Mouse (Mus musculus): ENCODE measurements at regions not wholly inside any gene's neighbourhood (a gene's known extent, or its start where the extent isn't known, plus 50 kb on each side); places are given as distances from the start of the nearest gene placed in this dataset.

- peak; percentile 74; the same call in 1 of the 2 replicates for ATAC-seq (ENCODE audit: low TSS enrichment)
These were observed 336.3 kb upstream of the Tgfbr2 start for GRCm38 (mm10) chr9:116511450-116511849.

DNA sequence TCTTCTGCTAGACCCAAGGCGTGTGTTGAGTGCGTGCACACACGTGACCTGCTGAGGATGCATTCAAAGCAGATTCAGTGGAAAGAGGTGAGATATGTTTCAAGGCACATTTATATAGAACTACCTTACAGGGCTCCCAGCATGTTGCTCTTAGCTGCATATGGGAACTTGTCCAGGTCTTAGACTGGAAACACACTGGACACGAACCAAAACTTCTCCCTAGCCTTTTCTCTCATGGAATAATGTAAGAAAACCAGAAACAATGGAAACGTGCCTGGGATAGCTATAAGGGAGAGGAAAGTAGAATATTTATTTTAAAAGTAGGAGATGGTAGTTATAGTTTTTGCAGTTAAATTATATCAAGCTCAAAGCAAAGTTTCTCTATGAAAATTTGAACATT, 332.6 kb upstream of the Tgfbr2 start:
- no peak for ATAC-seq (ENCODE audit: low TSS enrichment)

DNA sequence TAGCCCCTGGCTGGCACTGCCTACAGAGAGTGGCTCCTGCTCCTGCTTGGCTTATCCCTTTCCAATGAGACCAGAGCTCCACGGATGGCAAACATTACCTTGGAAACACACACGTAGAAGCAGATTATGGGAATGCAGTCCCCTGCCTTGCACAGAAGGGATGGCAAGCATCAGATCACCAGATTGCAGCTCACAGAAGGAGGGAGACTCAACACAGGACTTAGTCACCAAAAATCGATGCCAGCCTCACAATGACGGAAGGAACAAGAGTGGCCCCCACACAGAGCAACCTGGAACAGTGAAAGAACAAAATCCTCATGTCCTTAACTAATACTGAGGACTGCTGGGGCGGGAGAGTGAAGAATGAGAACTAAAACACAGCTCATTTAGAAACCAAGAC, 327.7 kb upstream of the Tgfbr2 start:
- ATAC-seq (ENCODE audit: low TSS enrichment): peak; percentile 86

DNA sequence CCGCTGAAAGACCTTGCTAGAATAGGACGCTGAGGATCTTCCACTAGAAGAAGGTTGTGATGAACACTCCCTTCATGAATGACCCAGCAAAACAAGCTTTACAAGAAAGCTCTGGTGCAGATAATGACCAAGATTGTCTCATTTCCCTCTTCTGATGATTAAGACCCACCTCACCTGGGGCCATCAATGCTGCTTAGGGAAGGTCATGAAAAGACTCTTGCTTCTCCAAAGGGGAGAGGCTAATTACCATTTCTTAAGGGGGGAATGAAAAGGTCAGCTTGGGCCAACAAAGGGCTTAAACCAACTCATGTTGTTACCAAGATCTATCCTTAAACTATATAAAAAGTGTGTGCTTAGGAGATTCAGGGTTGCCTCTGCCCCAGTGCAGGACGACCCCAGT, 325.8 kb upstream of the Tgfbr2 start:
- ATAC-seq (ENCODE audit: low TSS enrichment): no peak

DNA sequence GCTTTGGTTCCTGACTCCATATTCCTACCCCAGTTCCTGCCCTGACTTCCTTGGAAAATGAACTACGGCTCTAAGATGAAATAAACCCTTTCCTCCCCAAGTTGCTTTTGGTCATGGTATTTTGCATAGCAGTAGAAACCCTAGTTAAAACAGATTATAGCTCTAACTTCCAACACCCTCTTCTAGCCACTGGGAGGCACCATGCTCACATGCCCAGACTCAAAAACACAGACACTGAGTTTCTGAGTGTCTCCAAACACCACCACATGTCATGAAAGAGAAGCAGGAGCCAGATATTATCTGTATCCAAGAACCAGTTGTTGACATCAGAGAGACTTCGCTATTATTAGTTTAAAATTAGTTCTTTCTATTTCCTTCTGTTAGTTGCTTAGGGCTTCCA, 316.1 kb upstream of the Tgfbr2 start:
- no peak for ATAC-seq (ENCODE audit: low TSS enrichment)

DNA sequence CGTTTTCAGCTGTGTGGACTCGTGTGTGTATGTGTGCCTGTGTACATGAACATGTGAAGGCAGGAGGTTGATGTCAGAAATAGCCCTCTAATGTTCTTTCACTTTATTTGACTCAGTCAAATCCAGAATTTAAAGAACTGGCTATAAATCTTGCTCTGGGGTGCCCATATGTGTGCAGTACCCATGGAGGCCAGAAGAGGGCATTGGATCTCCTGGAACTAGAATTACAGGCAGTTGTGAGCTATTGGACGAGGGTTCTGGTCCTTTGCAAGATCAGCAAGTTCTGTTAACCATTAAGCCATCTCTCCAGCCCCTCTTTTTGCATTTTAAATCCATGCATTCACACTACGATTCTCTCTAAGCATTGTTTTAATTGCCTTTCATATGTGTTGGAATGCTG, 314.6 kb upstream of the Tgfbr2 start:
- no peak for ATAC-seq (ENCODE audit: low TSS enrichment)

GRCm38 (mm10) chr9:116489273-116489672, 314.1 kb upstream of the Tgfbr2 start:
- peak; percentile 69 for ATAC-seq (ENCODE audit: low TSS enrichment)

- no peak for ATAC-seq (ENCODE audit: low TSS enrichment)
These were observed 302.1 kb upstream of the Tgfbr2 start for GRCm38 (mm10) chr9:116477309-116477708.

DNA sequence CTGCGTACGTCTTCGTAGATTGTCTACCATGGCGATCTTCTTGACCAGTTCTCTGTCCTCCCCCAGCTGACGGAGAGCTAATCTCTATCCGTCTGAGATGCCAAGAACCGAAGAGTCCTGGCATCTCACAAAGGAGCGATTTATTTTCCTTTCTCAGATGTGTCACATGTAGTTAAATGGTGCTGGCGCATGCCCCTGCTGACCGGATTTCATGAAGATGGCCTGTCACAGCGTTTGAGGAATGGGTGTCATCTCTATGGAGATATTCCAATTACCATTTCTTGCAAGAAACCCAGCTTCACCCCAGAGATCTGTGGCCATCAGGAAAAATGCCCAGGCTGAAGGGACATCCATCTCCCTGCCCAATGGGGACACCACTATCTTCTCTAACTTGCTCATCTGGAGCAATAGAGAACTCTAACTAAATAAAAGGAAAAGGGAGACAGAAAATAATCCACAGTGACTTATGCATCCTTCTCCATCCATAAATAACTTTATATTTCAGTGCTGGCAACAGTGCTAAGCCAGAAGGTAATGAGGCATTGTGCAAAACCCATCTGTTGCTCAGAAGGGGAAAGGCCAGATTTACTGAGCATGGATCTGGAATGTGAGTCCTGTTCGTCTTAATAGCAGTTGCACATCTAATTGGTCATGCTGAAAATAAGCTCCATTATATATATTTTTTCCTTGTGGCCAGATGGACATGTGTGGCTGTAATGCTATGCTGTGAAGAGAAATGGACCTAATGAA, 300.2 kb upstream of the Tgfbr2 start:
- no peak for ATAC-seq (ENCODE audit: low TSS enrichment)

DNA sequence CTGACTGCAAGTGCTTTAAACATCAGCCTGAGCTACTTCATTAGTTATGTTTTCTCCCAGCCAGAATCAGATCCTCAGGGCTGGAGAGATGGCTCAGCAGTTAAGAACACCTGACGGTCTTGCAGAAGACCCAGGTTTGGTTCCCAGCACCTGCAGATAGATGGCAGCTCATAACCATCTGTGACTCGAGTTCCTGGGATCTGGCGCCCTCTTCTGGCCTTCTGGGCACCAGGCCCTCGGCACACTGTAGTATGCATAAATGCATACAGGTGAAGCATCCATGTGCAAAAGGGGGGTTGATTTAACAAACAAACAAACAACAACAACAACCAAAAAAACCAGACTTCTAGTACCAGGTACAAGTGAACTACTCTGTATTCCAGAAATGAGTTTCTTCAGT, 297.7 kb upstream of the Tgfbr2 start:
- no peak for ATAC-seq (ENCODE audit: low TSS enrichment)

DNA sequence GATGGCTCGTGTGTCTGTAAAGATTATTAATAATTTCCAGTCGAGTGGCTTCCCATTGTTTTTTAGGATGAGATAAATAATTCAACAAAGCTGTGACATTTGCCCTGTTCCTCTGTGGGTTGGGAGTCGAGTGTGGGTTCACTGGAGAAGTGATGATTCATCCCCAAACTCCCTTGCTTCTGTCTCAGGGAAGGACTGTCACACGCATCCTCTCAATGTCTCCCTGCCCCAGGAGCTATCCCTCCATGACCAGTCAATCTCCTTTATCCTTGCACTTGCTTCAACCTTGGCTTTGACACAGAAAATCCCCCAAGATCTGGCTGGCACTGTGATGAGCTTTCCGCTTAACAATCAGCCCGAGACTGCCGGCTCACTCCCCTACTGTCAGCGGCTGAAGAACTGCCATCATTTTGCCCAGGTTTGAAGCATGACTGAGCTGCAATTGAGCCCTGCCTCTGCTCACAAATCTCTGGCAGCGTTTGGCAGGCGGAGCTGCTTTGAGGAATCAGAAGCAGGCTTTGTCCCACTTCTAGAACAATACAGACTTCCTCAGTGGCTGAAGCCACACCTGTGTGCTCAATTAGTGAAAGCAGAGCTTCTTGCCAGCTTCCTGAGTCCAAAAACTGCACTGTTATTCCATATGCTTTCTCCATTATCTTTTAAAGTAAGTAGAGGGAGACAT, 293.6 kb upstream of the Tgfbr2 start:
- no peak; the same call in 1 of the 2 replicates for ATAC-seq (ENCODE audit: low TSS enrichment)

DNA sequence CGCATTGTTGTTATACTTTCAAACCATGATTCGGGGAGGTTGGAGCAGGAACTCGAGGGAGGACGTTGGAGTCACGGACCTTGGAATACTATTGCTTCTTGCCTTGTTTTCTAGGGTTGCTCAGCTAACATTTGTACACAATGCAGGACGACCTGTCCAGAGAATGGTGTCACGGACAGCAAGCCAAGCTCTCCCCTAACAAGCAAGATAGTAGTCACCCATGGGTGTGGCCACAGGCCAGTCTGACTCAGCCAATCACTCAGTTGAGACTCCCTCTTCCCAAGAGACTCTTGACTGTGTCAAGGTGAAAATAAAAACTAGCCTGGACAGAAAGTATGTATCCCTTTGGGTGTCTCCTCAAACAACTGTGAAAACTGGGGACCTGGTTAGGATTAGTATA, 291.2 kb upstream of the Tgfbr2 start:
- no peak for ATAC-seq (ENCODE audit: low TSS enrichment)

DNA sequence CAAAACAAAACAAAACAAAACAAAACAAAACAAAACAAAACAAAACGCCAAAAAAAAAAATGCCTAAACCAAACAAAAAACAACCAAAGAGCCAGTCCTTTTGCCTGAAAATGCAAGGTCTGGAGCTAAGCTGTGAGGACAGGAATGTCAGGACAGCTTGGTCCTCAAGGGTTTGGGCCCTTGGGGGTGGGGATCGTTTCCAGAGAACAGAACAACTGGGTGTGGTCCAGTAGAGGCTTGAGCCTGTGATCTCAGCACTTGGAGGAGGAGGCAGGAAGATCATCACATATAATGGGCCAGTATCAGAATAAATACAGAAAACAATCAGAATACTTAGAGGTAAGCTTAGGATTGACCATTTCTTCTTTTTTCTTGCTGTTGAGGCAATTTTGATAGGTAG, 289.5 kb upstream of the Tgfbr2 start:
- ATAC-seq (ENCODE audit: low TSS enrichment): no peak

DNA sequence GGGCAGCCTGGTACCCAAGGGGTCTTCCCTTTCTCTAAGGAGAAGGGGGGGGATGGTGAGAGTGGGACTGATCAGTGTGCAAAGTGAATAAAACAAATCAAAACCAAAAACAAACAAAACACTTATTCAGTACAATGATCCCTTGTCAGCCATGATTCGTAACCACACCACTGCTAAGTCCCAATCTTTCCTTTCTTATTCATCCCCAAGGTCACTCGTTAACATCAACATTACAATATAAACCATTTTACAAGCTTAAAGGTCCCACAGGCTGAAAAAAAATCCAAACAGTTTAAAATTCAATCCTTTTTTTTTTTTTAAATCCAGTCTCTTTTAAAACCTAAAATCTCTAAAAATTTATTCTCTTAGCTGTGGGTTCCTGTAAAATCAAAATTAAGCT, 287.1 kb upstream of the Tgfbr2 start:
- no peak for ATAC-seq (ENCODE audit: low TSS enrichment)

- ATAC-seq (ENCODE audit: low TSS enrichment): no peak
These were observed 284.9 kb upstream of the Tgfbr2 start for GRCm38 (mm10) chr9:116460022-116460421.

DNA sequence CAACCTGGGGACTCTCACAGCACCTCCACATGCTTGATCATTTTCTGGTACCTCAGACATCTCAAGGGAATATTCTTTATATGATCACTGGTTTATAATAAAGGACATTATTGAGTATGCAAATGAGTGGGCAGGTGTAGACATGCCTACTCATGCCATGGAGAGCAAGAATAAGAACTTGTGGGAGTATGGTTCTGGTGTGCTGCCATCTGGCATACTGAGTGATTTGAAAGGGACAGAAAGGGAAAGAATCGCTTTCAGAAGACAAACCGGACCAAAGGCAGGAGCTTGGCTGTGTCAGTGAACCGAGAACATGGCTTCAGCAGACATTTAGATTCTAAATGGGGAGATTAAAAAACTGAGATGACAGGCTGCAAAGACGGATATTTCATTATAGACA, 276.9 kb upstream of the Tgfbr2 start:
- ATAC-seq (ENCODE audit: low TSS enrichment): peak; percentile 85

- ATAC-seq (ENCODE audit: low TSS enrichment): no peak
These were observed 275.7 kb upstream of the Tgfbr2 start for GRCm38 (mm10) chr9:116450829-116451228.

GRCm38 (mm10) chr9:116447734-116448133, 272.6 kb upstream of the Tgfbr2 start:
- no peak for ATAC-seq (ENCODE audit: low TSS enrichment)

- ATAC-seq (ENCODE audit: low TSS enrichment): no peak
These were observed 263.4 kb upstream of the Tgfbr2 start for GRCm38 (mm10) chr9:116438580-116438979.

- ATAC-seq (ENCODE audit: low TSS enrichment): no peak
These were observed 259.3 kb upstream of the Tgfbr2 start for GRCm38 (mm10) chr9:116434414-116434813.

- ATAC-seq (ENCODE audit: low TSS enrichment): no peak
These were observed 253.9 kb upstream of the Tgfbr2 start for GRCm38 (mm10) chr9:116429061-116429460.

- no peak for ATAC-seq (ENCODE audit: low TSS enrichment)
These were observed 253.3 kb upstream of the Tgfbr2 start for GRCm38 (mm10) chr9:116428475-116428874.

GRCm38 (mm10) chr9:116427278-116427677, 252.1 kb upstream of the Tgfbr2 start:
- peak; percentile 62 for ATAC-seq (ENCODE audit: low TSS enrichment)
